Mouse (Mus musculus) MEL (cell line): ENCODE results near the gene Galnt18.

Source experiments
- CTCF ChIP-seq, 3 experiments: IDR thresholded peaks in 2 of 3; conservative IDR thresholded peaks in 1 of 3; 2 replicates each; pipeline ENCODE4 v1.5.1; 2011 to 2012; ENCODE audit warnings: low read length in 3 of 3, low read depth in 2 of 3, mild to moderate bottlenecking in 2 of 3, improper control_type of control experiment in 1 of 3, inconsistent platforms in 1 of 3, mixed read lengths in 1 of 3, moderate library complexity in 1 of 3; ENCODE audit not compliant: control insufficient read depth in 1 of 3, insufficient read depth in 1 of 3, poor library complexity in 1 of 3, severe bottlenecking in 1 of 3
- ELF1 ChIP-seq: IDR thresholded peaks from 2 replicates; pipeline ENCODE4 v1.6.1; 2014; ENCODE audit warnings: low read depth, mild to moderate bottlenecking, inconsistent platforms, low read length, improper control_type of control experiment, moderate library complexity
- MYB ChIP-seq: IDR thresholded peaks from 2 replicates; pipeline ENCODE4 v1.6.1; 2011; ENCODE audit warnings: mild to moderate bottlenecking, low read depth, low read length, improper control_type of control experiment
- POLR2A ChIP-seq, 2 experiments: IDR thresholded peaks; 2 replicates each; pipeline ENCODE4 v1.6.1; 2011 to 2012; ENCODE audit warnings: low read length in 2 of 2, mild to moderate bottlenecking in 2 of 2, control low read depth in 1 of 2, improper control_type of control experiment in 1 of 2, low read depth in 1 of 2, moderate library complexity in 1 of 2; ENCODE audit not compliant: control insufficient read depth in 1 of 2, insufficient read depth in 1 of 2, poor library complexity in 1 of 2
- SIN3A ChIP-seq: IDR thresholded peaks from 2 replicates; pipeline ENCODE4 v1.6.1; 2012; ENCODE audit warnings: low read length, improper control_type of control experiment, inconsistent platforms
- USF1 ChIP-seq: IDR thresholded peaks from 2 replicates; pipeline ENCODE4 v1.6.1; 2014; ENCODE audit warnings: low read depth, mild to moderate bottlenecking, inconsistent platforms, low read length, improper control_type of control experiment, moderate library complexity
- USF2 ChIP-seq, 2 experiments: IDR thresholded peaks; 2 replicates each; pipeline ENCODE4 v1.6.1; 2011 to 2012; ENCODE audit warnings: improper control_type of control experiment in 2 of 2, low read length in 2 of 2, borderline replicate concordance in 1 of 2, inconsistent platforms in 1 of 2, low read depth in 1 of 2, mild to moderate bottlenecking in 1 of 2; ENCODE audit not compliant: insufficient read depth in 1 of 2
- ZNF384 ChIP-seq: IDR thresholded peaks from 2 replicates; pipeline ENCODE4 v1.6.1; 2012; ENCODE audit warnings: low read depth, mild to moderate bottlenecking, inconsistent platforms, low read length, improper control_type of control experiment

DNA sequence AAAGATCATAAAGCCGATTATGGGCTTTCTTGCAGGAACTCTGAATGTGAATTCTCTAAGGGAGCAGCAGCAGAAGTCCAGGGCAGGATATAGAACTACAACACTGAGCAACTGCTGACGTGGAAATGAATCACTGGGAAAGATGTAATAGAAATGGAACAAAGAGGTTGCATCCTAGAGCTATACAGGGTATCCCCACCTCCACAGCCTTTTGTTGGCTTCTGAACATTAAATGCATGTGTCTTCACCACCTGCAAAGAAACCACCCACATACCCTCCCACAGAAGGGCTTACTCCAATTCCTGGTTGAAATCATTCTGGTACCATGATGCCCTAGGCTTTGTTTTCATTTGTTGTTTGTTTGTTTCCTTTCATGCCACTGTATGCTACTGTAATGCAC, 172.3 kb downstream of the Galnt18 start:
- TF ChIP-seq CTCF (IDR thresholded peaks at IDR 0.05 in 2 of 3, conservative IDR thresholded peaks at IDR 0.05 in 1 of 3; ENCODE audit: control insufficient read depth in 1 of 3, insufficient read depth in 1 of 3, low read depth in 2 of 3, low read length in 3 of 3, poor library complexity in 1 of 3, severe bottlenecking in 1 of 3) (no peak), USF1 (no peak), ELF1 (no peak), POLR2A (IDR thresholded peaks at IDR 0.05; ENCODE audit: control insufficient read depth in 1 of 2, insufficient read depth in 1 of 2, low read depth in 1 of 2, low read length in 2 of 2, poor library complexity in 1 of 2) (no peak), SIN3A (no peak), ZNF384 (no peak), MYB (no peak), USF2 (IDR thresholded peaks at IDR 0.05; ENCODE audit: borderline replicate concordance in 1 of 2, insufficient read depth in 1 of 2, low read depth in 1 of 2, low read length in 2 of 2) (no peak)
